Mouse (Mus musculus) heart, postnatal 4 days (tissue): ENCODE results near the gene Mup1. TPM values are rescaled to one million over a fixed set of nuclear protein-coding genes. Genes with fewer than 3 reads are reported as not detected.
"Not testable (repeated sequence)": the region's sequence is repeated elsewhere in the genome, so short reads cannot be mapped to it uniquely, and the experiment has no call there.

Experiments
- DNase-seq: peaks from one replicate; pipeline ENCODE4 v3.0.0; 2021
- total RNA-seq, 2 experiments: library from RNA; stranded (reverse); gene quantifications; 2 replicates each; pipeline ENCODE4 v1.2.3; 2021

The Mup1 gene
- not detected for total RNA-seq

DNA sequence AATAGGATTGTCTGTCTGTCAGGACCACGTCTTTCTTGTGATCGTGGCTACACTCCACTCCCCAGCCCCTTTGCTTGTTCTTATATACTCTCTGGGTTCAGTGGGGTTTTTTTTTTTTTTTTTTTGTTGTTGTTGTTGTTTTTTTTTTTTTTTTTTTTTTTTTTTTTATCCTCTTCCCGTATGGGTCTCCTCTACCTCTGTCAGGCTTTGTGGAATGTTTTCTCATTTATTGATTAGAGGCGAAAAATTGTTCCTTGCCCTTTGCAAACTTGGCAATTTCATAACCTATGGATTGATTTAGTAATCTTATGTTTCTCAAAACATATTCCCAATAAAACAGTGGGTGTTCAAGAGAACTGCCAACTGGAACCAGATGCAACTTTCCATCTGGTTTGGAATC, at the start of gene Mup1:
Gene Mup1 (minus strand): TSS at position 101 of the 400 bp plus-strand sequence.
- not testable (repeated sequence) for DNase-seq

Other genes with a start within 250 kb of the Mup1 start
- not detected for gene Mup9, start 80.0 kb downstream of the Mup1 start, total RNA-seq
- not detected for gene Mup10, start 80.2 kb upstream of the Mup1 start, total RNA-seq
- gene Mup11, start 160.5 kb upstream of the Mup1 start, total RNA-seq, result not detected
- not detected for gene Mup12, start 239.4 kb upstream of the Mup1 start, total RNA-seq